Mouse (Mus musculus): ENCODE data around the gene Fxyd6. TPM values are rescaled to one million over a fixed set of nuclear protein-coding genes. Genes with fewer than 3 reads are reported as not detected.

The Fxyd6 gene
- total and polyA plus RNA-seq, 2 experiments from 2014 or later, result 490 to 767 TPM

GRCm38 (mm10) chr9:45412700-45413477, 42.9 kb downstream of the Fxyd6 start:
- no peak for TF ChIP-seq CTCF (IDR thresholded peaks at IDR 0.05; ENCODE audit: low read depth)
- H3K9me3 ChIP-seq (ENCODE audit: low read length), result no peaks in the 10 kb centered on the region
- 66% methylated on average over 4 of the region's 4 CpGs for WGBS
- no peaks in the 10 kb centered on the region for H3K27me3 ChIP-seq (ENCODE audit: insufficient read depth, low read length)
- ATAC-seq (no peak), DNase-seq (ENCODE audit: low spot score) (no peak)
- H3K4me3 ChIP-seq (ENCODE audit: low read length), result no peak overlapping the region
- H3K9ac ChIP-seq (replicated peaks; ENCODE audit: low read length), result no peak overlapping the region
- no peak overlapping the region for H3K27ac ChIP-seq
- H3K4me1 ChIP-seq (ENCODE audit: insufficient read depth, low read length), result no peaks in the 10 kb centered on the region
- H3K4me2 ChIP-seq (ENCODE audit: low read depth, low read length), result no peak overlapping the region
- no peaks in the 10 kb centered on the region for H3K36me3 ChIP-seq (ENCODE audit: insufficient read depth, low read length)

GRCm38 (mm10) chr9:45413478-45414140, 43.6 kb downstream of the Fxyd6 start:
- H3K4me3 ChIP-seq (ENCODE audit: low read length), result no peak overlapping the region
- ATAC-seq (no peak), DNase-seq (ENCODE audit: low spot score) (peak; percentile 71)
- 60% methylated on average over 5 of the region's 5 CpGs for WGBS
- peak; percentile 74 for TF ChIP-seq CTCF (IDR thresholded peaks at IDR 0.05; ENCODE audit: low read depth)
- no peaks in the 10 kb centered on the region for H3K36me3 ChIP-seq (ENCODE audit: insufficient read depth, low read length)
- no peak overlapping the region for H3K27ac ChIP-seq
- H3K9ac ChIP-seq (replicated peaks; ENCODE audit: low read length), result no peak overlapping the region
- no peaks in the 10 kb centered on the region for H3K9me3 ChIP-seq (ENCODE audit: low read length)
- no peak overlapping the region for H3K4me2 ChIP-seq (ENCODE audit: low read depth, low read length)
- H3K4me1 ChIP-seq (ENCODE audit: insufficient read depth, low read length), result no peaks in the 10 kb centered on the region
- no peaks in the 10 kb centered on the region for H3K27me3 ChIP-seq (ENCODE audit: insufficient read depth, low read length)

- peak; percentile 96 for TF ChIP-seq CTCF (IDR thresholded peaks at IDR 0.05; ENCODE audit: low read depth)
- no peaks in the 10 kb centered on the region for H3K27me3 ChIP-seq (ENCODE audit: insufficient read depth, low read length)
- H3K4me2 ChIP-seq (ENCODE audit: low read depth, low read length), result no peak overlapping the region
- 45% methylated on average over 4 of the region's 4 CpGs for WGBS
- no peaks in the 10 kb centered on the region for H3K36me3 ChIP-seq (ENCODE audit: insufficient read depth, low read length)
- H3K4me1 ChIP-seq (ENCODE audit: insufficient read depth, low read length), result no peaks in the 10 kb centered on the region
- H3K4me3 ChIP-seq (ENCODE audit: low read length), result no peak overlapping the region
- peak; percentile 82 for DNase-seq (ENCODE audit: low spot score)
- no peaks in the 10 kb centered on the region for H3K9me3 ChIP-seq (ENCODE audit: low read length)
- ATAC-seq, result peak; percentile 24; the same call in 1 of the 2 replicates
- H3K9ac ChIP-seq (replicated peaks; ENCODE audit: low read length), result no peak overlapping the region
- H3K27ac ChIP-seq, result no peak overlapping the region
These were observed 45.9 kb downstream of the Fxyd6 start for GRCm38 (mm10) chr9:45415912-45416311.

- no peak overlapping the region for H3K9ac ChIP-seq (replicated peaks; ENCODE audit: low read length)
- H3K27ac ChIP-seq, result no peak overlapping the region
- H3K36me3 ChIP-seq (ENCODE audit: insufficient read depth, low read length), result no peaks in the 10 kb centered on the region
- H3K9me3 ChIP-seq (ENCODE audit: low read length), result no peaks in the 10 kb centered on the region
- peak; percentile 90 for TF ChIP-seq CTCF (IDR thresholded peaks at IDR 0.05; ENCODE audit: low read depth)
- peak; percentile 53; the same call in 1 of the 2 replicates for ATAC-seq
- peak; percentile 75 for DNase-seq (ENCODE audit: low spot score)
- H3K4me1 ChIP-seq (ENCODE audit: insufficient read depth, low read length), result no peaks in the 10 kb centered on the region
- no peak overlapping the region for H3K4me3 ChIP-seq (ENCODE audit: low read length)
- H3K27me3 ChIP-seq (ENCODE audit: insufficient read depth, low read length), result no peaks in the 10 kb centered on the region
- 29% methylated on average over 8 of the region's 8 CpGs for WGBS
- no peak overlapping the region for H3K4me2 ChIP-seq (ENCODE audit: low read depth, low read length)
These were observed 47.3 kb downstream of the Fxyd6 start for GRCm38 (mm10) chr9:45417245-45417644.

- Histone ChIP-seq H3K9me3 (ENCODE audit: low read length) (no peaks in the 10 kb centered on the region), H3K27me3 (ENCODE audit: insufficient read depth, low read length) (no peaks in the 10 kb centered on the region), H3K4me2 (ENCODE audit: low read depth, low read length) (no peak overlapping the region), H3K4me3 (ENCODE audit: low read length) (no peak overlapping the region), H3K27ac (no peak overlapping the region), H3K9ac (replicated peaks; ENCODE audit: low read length) (no peak overlapping the region), H3K36me3 (ENCODE audit: insufficient read depth, low read length) (no peaks in the 10 kb centered on the region), H3K4me1 (ENCODE audit: insufficient read depth, low read length) (no peaks in the 10 kb centered on the region)
- 37% methylated on average over 8 of the region's 8 CpGs for whole genome bisulfite sequencing
- no peak for TF ChIP-seq CTCF (IDR thresholded peaks at IDR 0.05; ENCODE audit: low read depth)
- ATAC-seq (no peak), DNase-seq (ENCODE audit: low spot score) (no peak)
These were observed 48.3 kb downstream of the Fxyd6 start for GRCm38 (mm10) chr9:45418252-45418651.

- peak; percentile 59 for DNase-seq (ENCODE audit: low spot score)
- ATAC-seq, result no peak
These were observed 51.2 kb downstream of the Fxyd6 start for GRCm38 (mm10) chr9:45421209-45421608.

More at GRCm38 (mm10) chr9:45421209-45421608, 51.2 kb downstream of the Fxyd6 start:
- Histone ChIP-seq H3K36me3 (ENCODE audit: insufficient read depth, low read length) (no peaks in the 10 kb centered on the region), H3K4me2 (ENCODE audit: low read depth, low read length) (no peak overlapping the region), H3K27me3 (ENCODE audit: insufficient read depth, low read length) (no peaks in the 10 kb centered on the region), H3K4me3 (ENCODE audit: low read length) (no peak overlapping the region), H3K27ac (no peak overlapping the region), H3K4me1 (ENCODE audit: insufficient read depth, low read length) (no peaks in the 10 kb centered on the region), H3K9me3 (ENCODE audit: low read length) (no peaks in the 10 kb centered on the region), H3K9ac (replicated peaks; ENCODE audit: low read length) (no peak overlapping the region)
- 63% methylated on average over 8 of the region's 8 CpGs for WGBS
- peak; percentile 65 for TF ChIP-seq CTCF (IDR thresholded peaks at IDR 0.05; ENCODE audit: low read depth)

Data from hindbrain, postnatal 0 days (tissue).